Mouse (Mus musculus) cerebellum, postnatal 36 days (tissue): Measurements from ENCODE around the gene Eif1ad.

ENCODE experiments used
- DNase-seq, 2 experiments: peaks; one replicate each; pipeline ENCODE4 v3.0.0; 2021 to 2022; ENCODE audit warnings: mixed read lengths in 2 of 2

The Eif1ad gene

DNA sequence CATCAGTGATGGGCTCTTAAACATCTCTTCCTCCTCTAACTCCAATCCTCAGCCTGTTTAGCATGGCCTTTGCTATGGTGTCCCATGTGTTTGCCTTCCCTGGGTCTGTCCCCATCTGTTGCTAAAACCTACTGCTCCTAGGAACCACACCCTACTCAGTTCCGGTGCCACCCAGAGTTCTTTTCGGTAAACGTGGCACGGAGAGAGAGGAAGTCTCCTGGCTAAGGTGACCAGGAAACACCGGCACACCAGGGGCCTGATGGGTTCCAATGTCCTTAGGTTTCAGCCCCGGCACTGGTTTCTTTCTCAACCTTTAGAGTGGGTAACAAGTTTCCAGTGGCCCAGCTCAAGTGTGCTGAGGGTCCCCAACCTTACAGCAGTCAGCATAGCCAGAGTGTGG, 54.0 kb downstream of the Eif1ad start:
- no peak for DNase-seq
